Mouse (Mus musculus) layer of hippocampus, adult 18-20 months (tissue): Measurements from ENCODE around the gene Atp6v0b. TPM values are rescaled to one million over a fixed set of nuclear protein-coding genes. Genes with fewer than 3 reads are reported as not detected.

Source experiments
- DNase-seq, 2 experiments: peaks; one replicate each; pipeline ENCODE4 v3.0.0; 2022; ENCODE audit warnings: low spot score in 2 of 2
- total RNA-seq, 2 experiments: library from RNA; stranded (reverse); gene quantifications; 2 replicates each; pipeline ENCODE4 v1.2.3; 2021

Atp6v0b gene
- total RNA-seq, 2 experiments from 2014 or later = 398 to 399 TPM

DNA sequence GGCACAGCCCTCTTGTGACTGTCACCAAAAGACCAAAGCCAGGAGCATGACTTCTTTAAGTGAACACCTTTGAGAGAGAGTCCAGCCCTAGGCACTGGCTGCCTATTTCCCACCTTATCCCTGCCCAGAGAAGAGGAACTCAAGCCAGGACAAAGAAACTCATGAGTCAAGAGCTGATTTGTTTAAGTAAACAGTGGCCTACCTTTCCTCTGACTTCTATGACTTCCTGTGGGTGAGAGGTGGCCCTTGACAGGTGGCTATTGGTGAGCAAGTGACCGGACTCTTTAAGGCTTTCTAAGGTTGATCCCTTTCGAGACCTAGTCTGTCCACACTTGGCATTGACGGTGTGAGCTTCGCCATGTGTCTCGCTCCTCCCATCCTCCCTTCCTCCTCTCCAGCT, 46.3 kb downstream of the Atp6v0b start:
- no peak for DNase-seq

DNA sequence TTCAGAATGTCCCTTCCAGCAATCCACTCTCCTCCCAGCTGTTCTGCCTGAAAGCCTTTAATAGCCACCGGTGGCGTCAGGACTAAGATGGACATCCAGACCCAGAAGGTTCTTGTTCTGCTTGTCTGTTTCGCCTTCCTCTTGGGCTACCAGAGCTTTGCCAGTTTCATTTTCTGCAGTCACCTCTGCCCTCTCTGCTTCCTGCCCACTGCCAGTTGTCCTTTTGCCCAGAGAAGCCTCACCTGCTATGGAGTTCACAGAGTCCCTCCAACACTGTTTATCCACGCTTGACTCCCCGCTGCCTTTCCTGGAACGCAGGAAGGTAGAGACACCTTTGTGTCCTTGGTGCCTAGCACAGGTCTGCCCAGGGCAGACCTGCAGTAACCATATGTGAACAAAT, 47.8 kb downstream of the Atp6v0b start:
- no peak for DNase-seq

- DNase-seq = no peak
Observed at GRCm38 (mm10) chr4:117837271-117837670, 49.9 kb downstream of the Atp6v0b start.

DNA sequence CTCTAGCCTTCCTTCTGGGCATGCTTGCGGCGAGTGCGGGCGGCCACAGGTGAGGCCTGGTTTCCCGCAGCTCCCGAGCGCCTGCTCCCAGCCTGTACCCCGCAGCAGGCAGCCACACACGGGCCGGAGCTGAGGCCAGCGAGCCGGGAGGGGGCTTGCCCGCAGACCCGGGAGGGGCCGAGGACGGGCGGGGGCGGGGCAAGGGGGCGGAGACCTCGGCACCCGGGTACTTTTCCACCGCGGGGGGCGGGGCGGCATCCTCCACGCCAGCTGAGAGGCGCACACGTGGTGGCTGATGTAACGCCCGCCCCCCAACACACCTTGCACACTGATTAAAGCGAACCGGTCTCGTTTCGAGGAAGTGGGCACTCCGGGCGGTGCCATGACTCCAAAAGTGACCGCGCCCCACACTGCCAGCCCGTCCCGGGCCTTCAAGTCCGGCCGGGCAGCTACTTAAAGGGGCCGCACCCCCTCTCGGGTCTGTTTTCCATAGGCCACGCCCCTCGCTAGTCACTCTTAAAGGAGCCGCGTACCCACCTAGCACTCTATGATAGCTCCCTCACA, 50.8 kb downstream of the Atp6v0b start:
- DNase-seq = peak; percentile 80 to 90

DNA sequence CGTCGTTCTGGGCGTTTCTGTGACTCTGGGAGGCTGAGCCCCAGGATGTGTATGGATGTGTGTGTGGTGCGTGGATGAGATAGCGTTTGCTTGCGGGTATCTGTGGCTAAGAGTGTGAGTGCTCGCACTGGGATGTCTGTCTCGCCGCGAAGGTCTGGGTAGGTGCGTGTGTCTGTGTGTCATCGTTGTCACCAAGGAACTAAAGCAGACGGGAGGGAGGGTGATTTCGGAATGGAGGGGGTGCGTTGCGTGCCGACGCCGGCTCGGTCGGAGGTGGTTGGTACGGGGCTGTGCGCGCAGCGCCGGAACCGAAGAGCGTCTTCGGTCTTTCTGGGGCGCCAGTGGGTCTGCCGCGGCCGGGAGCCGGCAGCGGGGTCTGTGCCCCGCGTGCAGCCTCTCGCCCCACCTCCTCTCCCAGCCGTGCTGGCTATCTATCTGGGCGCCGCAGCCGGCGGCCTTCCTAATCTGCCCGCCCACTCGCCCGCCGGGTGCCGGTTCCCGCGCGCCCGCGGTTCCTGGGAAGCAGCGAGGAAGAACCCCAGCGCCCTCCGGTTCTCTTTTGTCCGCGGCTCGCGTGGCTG, 51.5 kb downstream of the Atp6v0b start:
- peak; percentile 52 to 76 for DNase-seq

GRCm38 (mm10) chr4:117834845-117835530, 52.1 kb downstream of the Atp6v0b start:
- DNase-seq = peak; percentile 44 to 45

- no peak for DNase-seq
Observed at GRCm38 (mm10) chr4:117834457-117834844, 52.7 kb downstream of the Atp6v0b start, which contains the start of gene Slc6a9. Gene Slc6a9 (plus strand): TSS chr4:117834506.

Other genes with a start within 250 kb of the Atp6v0b start
- gene Dmap1, start 205.1 kb downstream of the Atp6v0b start, total RNA-seq = 10 to 100 TPM; 37.5 to 38.2 TPM
- gene Gm12845, start 162.9 kb downstream of the Atp6v0b start, total RNA-seq = not detected
- not detected for gene Klf17, start 121.7 kb downstream of the Atp6v0b start, total RNA-seq
- gene Slc6a9, start 52.8 kb downstream of the Atp6v0b start, total RNA-seq = 10 to 100 TPM; 35.3 to 37.4 TPM
- gene Ccdc24, start 14.8 kb downstream of the Atp6v0b start, total RNA-seq = under 1 TPM; 0.28 to 0.72 TPM
- gene B4galt2, start 3.8 kb downstream of the Atp6v0b start, total RNA-seq = 10 to 100 TPM; 60.4 to 65.2 TPM
- 10 to 100 TPM; 11.2 TPM for gene Dph2, start 4.7 kb upstream of the Atp6v0b start, total RNA-seq
- gene Ipo13, start 27.7 kb upstream of the Atp6v0b start, total RNA-seq = 100 to 1,000 TPM; 135 to 143 TPM
- gene Artn, start 42.4 kb upstream of the Atp6v0b start, total RNA-seq = 1 to 10 TPM; 1.4 to 1.7 TPM
- 10 to 100 TPM; 47.1 to 48.7 TPM for gene St3gal3, start 247.6 kb upstream of the Atp6v0b start, total RNA-seq